Mouse (Mus musculus) erythroblast, embryonic 14.5 days (primary cell): ENCODE data around the gene Borcs6. TPM values are rescaled to one million over a fixed set of nuclear protein-coding genes. Genes with fewer than 3 reads are reported as not detected.

ENCODE experiments used
- H3K27me3 ChIP-seq: 2 replicates; pipeline ENCODE4 v1.6.1; 2012; ENCODE audit warnings: inconsistent platforms; ENCODE audit not compliant: control insufficient read depth
- H3K36me3 ChIP-seq: 2 replicates; pipeline ENCODE4 v1.6.1; 2012; ENCODE audit warnings: mild to moderate bottlenecking, inconsistent platforms; ENCODE audit not compliant: control insufficient read depth
- H3K4me1 ChIP-seq: 2 replicates; pipeline ENCODE4 v1.6.1; 2012; ENCODE audit warnings: inconsistent platforms; ENCODE audit not compliant: control insufficient read depth
- H3K4me3 ChIP-seq: replicated peaks from 2 replicates; pipeline ENCODE3; 2012; ENCODE audit warnings: moderate library complexity, mild to moderate bottlenecking, inconsistent platforms
- H3K9me3 ChIP-seq: 2 replicates; pipeline ENCODE4 v1.6.1; 2012; ENCODE audit warnings: low read length, inconsistent platforms, mixed read lengths; ENCODE audit not compliant: control insufficient read depth
- GATA1 ChIP-seq: IDR thresholded peaks from 2 replicates; pipeline ENCODE4 v1.6.1; 2012; ENCODE audit warnings: low read length, inconsistent platforms, mixed read lengths
- TAL1 ChIP-seq: IDR thresholded peaks from 3 replicates; pipeline ENCODE4 v1.6.1; 2012; ENCODE audit warnings: low read length, inconsistent platforms, mixed read lengths
- polyA plus RNA-seq: library from polyadenylated mRNA; stranded (reverse); fragments of >175 nt; gene quantifications from 2 replicates; pipeline ENCODE4 v1.2.3, GENCODE M21; 2012

Gene Borcs6
- polyA plus RNA-seq, 1 experiment = 2.0 TPM

- TF ChIP-seq GATA1 (no peak), TAL1 (no peak)
- Histone ChIP-seq H3K4me3 (peak overlapping the region; percentile 65), H3K36me3 (peaks cover 25% of the 10 kb centered on the region), H3K27me3 (no peaks in the 10 kb centered on the region), H3K4me1 (peaks cover 92% of the 10 kb centered on the region), H3K9me3 (no peaks in the 10 kb centered on the region)
Observed at GRCm38 (mm10) chr11:69095511-69096231, 36.2 kb downstream of the Borcs6 start.

- H3K4me3 ChIP-seq = peak overlapping the region; percentile 65
- no peaks in the 10 kb centered on the region for H3K27me3 ChIP-seq
- TF ChIP-seq TAL1 (no peak), GATA1 (no peak)
- peaks cover 86% of the 10 kb centered on the region for H3K4me1 ChIP-seq
- H3K9me3 ChIP-seq = no peaks in the 10 kb centered on the region
- peaks cover 25% of the 10 kb centered on the region for H3K36me3 ChIP-seq
Observed at GRCm38 (mm10) chr11:69096360-69096986, 37.0 kb downstream of the Borcs6 start.

- Histone ChIP-seq H3K9me3 (no peaks in the 10 kb centered on the region), H3K4me3 (peak overlapping the region; percentile 65), H3K4me1 (peaks cover 79% of the 10 kb centered on the region), H3K27me3 (no peaks in the 10 kb centered on the region), H3K36me3 (peaks cover 25% of the 10 kb centered on the region)
- no peak for TF ChIP-seq TAL1
- no peak for TF ChIP-seq GATA1
Observed at GRCm38 (mm10) chr11:69096987-69097900, 37.7 kb downstream of the Borcs6 start.

- H3K27me3 ChIP-seq = no peaks in the 10 kb centered on the region
- H3K4me3 ChIP-seq = peak overlapping the region; percentile 65
- peaks cover 73% of the 10 kb centered on the region for H3K4me1 ChIP-seq
- peaks cover 28% of the 10 kb centered on the region for H3K36me3 ChIP-seq
- TF ChIP-seq GATA1 = no peak
- TF ChIP-seq TAL1 = no peak
- no peaks in the 10 kb centered on the region for H3K9me3 ChIP-seq
Observed at GRCm38 (mm10) chr11:69098039-69098761, 38.7 kb downstream of the Borcs6 start.

- Histone ChIP-seq H3K27me3 (no peaks in the 10 kb centered on the region), H3K4me1 (peaks cover 70% of the 10 kb centered on the region), H3K36me3 (peaks cover 33% of the 10 kb centered on the region), H3K4me3 (peak overlapping the region; percentile 65), H3K9me3 (no peaks in the 10 kb centered on the region)
- no peak for TF ChIP-seq TAL1
- TF ChIP-seq GATA1 = no peak
Observed at GRCm38 (mm10) chr11:69098762-69099091, 39.2 kb downstream of the Borcs6 start.

- Histone ChIP-seq H3K9me3 (no peaks in the 10 kb centered on the region), H3K4me1 (peaks cover 65% of the 10 kb centered on the region), H3K27me3 (no peaks in the 10 kb centered on the region), H3K4me3 (peak overlapping the region; percentile 65), H3K36me3 (peaks cover 39% of the 10 kb centered on the region)
- TF ChIP-seq GATA1 (no peak), TAL1 (no peak)
Observed at GRCm38 (mm10) chr11:69099177-69099914, 39.8 kb downstream of the Borcs6 start.

GRCm38 (mm10) chr11:69099915-69100345 is 40.4 kb downstream of the Borcs6 start:
- TF ChIP-seq TAL1 (no peak), GATA1 (no peak)
- peaks cover 59% of the 10 kb centered on the region for H3K4me1 ChIP-seq
- H3K9me3 ChIP-seq = no peaks in the 10 kb centered on the region
- H3K4me3 ChIP-seq = peak overlapping the region; percentile 65
- H3K27me3 ChIP-seq = no peaks in the 10 kb centered on the region
- H3K36me3 ChIP-seq = peaks cover 45% of the 10 kb centered on the region

GRCm38 (mm10) chr11:69100639-69101360 is 41.3 kb downstream of the Borcs6 start:
- TF ChIP-seq GATA1 = no peak
- TF ChIP-seq TAL1 = no peak
- no peaks in the 10 kb centered on the region for H3K9me3 ChIP-seq
- peaks cover 54% of the 10 kb centered on the region for H3K36me3 ChIP-seq
- peaks cover 50% of the 10 kb centered on the region for H3K4me1 ChIP-seq
- peak overlapping the region; percentile 65 for H3K4me3 ChIP-seq
- no peaks in the 10 kb centered on the region for H3K27me3 ChIP-seq
